ENCODE assay signal across 12 mouse cellular contexts in genomic region chr4:14039513-14040072, GRCm38 (mm10).
DNase-seq lines count a peak whose midpoint lies in the region; ATAC-seq and TF ChIP-seq lines count a peak whose summit lies in the region.
"Had no signal": no experiment of that assay in that cellular context is flagged by ENCODE, and none has a peak within 500 bp of the region (broad histone marks: within the 10 kb centered on the region; RNA-seq: fewer than 3 reads in every experiment).

No protein-coding gene starts in this region.

- no peaks in the 10 kb centered on the region for H3K79me2 ChIP-seq in heart, adult 2 months (replicated peaks; ENCODE audit: control insufficient read depth, insufficient read depth, low read length)

- H3K4me1 ChIP-seq in forebrain, postnatal 0 days (ENCODE audit: insufficient read depth), result no peaks in the 10 kb centered on the region
- H3K4me1 ChIP-seq in heart, adult 2 months (ENCODE audit: control insufficient read depth, insufficient read depth, low read length), result no peaks in the 10 kb centered on the region
- H3K4me1 ChIP-seq: limb, embryonic 12.5 days had no signal

- no peak for TF ChIP-seq POLR2A in heart, adult 2 months (IDR thresholded peaks at IDR 0.05; ENCODE audit: insufficient read depth, low read depth, low read length)

- TF ChIP-seq EP300 in heart, adult 2 months (IDR thresholded peaks at IDR 0.05; ENCODE audit: insufficient read depth, low read depth, low read length), result no peak

- H3K27me3 ChIP-seq in forebrain, postnatal 0 days (ENCODE audit: insufficient read depth, low read length), result no peaks in the 10 kb centered on the region
- no peaks in the 10 kb centered on the region for H3K27me3 ChIP-seq in heart, adult 2 months (ENCODE audit: control insufficient read depth, insufficient read depth, low read length)
- H3K27me3 ChIP-seq: limb, embryonic 12.5 days had no signal

- ATAC-seq in forebrain, postnatal 0 days, result peak; percentile 98

- no peak overlapping the region for H3K4me3 ChIP-seq in forebrain, postnatal 0 days (ENCODE audit: low read depth, low read length)
- no peak overlapping the region for H3K4me3 ChIP-seq in left cerebral cortex, adult 2 months
- H3K4me3 ChIP-seq in heart, adult 2 months, result no peak overlapping the region
- H3K4me3 ChIP-seq: limb, embryonic 12.5 days had no signal

- 20% methylated on average over 7 of the region's 7 CpGs for WGBS in forebrain, postnatal 0 days
- WGBS in heart, adult 2 months, result 75% methylated on average over 7 of the region's 7 CpGs

- H3K9ac ChIP-seq in forebrain, postnatal 0 days, result no peak overlapping the region
- H3K9ac ChIP-seq in heart, adult 2 months (ENCODE audit: low read depth, low read length), result no peak overlapping the region
- H3K9ac ChIP-seq: limb, embryonic 12.5 days had no signal

- intact Hi-C loops in left cerebral cortex, adult 2 months (cut with DNase I), result loop anchor here (2.0 kb wide), 1 partner anchor 15 kb away; no protein-coding TSS in a partner anchor
- intact Hi-C loops in heart, adult 2 months (cut with DNase I), result no loop called here

- H3K36me3 ChIP-seq in forebrain, postnatal 0 days (ENCODE audit: insufficient read depth), result no peaks in the 10 kb centered on the region
- no peaks in the 10 kb centered on the region for H3K36me3 ChIP-seq in heart, adult 2 months (ENCODE audit: control insufficient read depth, insufficient read depth, low read length)
- H3K36me3 ChIP-seq: limb, embryonic 12.5 days had no signal

- DNase-seq in retina, postnatal 1 day, result peak; percentile 30
- DNase-seq in retina, embryonic 14.5 days (ENCODE audit: low spot score), result no peak
- peak; percentile 85 for DNase-seq in forebrain, postnatal 0 days
- peak; percentile 24 to 30 for DNase-seq in left cerebral cortex, adult 2 months (ENCODE audit: extremely low spot score in 1 of 2, low spot score in 2 of 2)
- peak; percentile 39 for DNase-seq in telencephalon, adult 2 months (ENCODE audit: low read depth, low spot score)
- DNase-seq in kidney, adult 9 months, result no peak
- DNase-seq in heart, adult 2 months, result no peak
- no peak for DNase-seq in gastrocnemius, postnatal 10 days
- DNase-seq: adrenal gland, postnatal 14 days; heart, postnatal 36 days; thymus, adult 2 months had no signal

- no peak overlapping the region for H3K27ac ChIP-seq in forebrain, postnatal 0 days (ENCODE audit: low read depth, low read length)
- no peak overlapping the region for H3K27ac ChIP-seq in left cerebral cortex, adult 2 months
- H3K27ac ChIP-seq in heart, adult 2 months, result no peak overlapping the region
- H3K27ac ChIP-seq: limb, embryonic 12.5 days had no signal

- TF ChIP-seq CTCF in forebrain, postnatal 0 days (IDR thresholded peaks at IDR 0.05; ENCODE audit: low read depth), result no peak
- no peak for TF ChIP-seq CTCF in left cerebral cortex, adult 2 months (IDR thresholded peaks at IDR 0.05)
- no peak for TF ChIP-seq CTCF in heart, adult 2 months (IDR thresholded peaks at IDR 0.05)

- no peak overlapping the region for H3K4me2 ChIP-seq in forebrain, postnatal 0 days (ENCODE audit: low read depth)
- H3K4me2 ChIP-seq: limb, embryonic 12.5 days had no signal

- H3K9me3 ChIP-seq in forebrain, postnatal 0 days (ENCODE audit: low read length), result no peaks in the 10 kb centered on the region

Comparison
In these comparisons a context has a peak if more than half of its experiments do, and no peak if none do; other contexts are left out.
1. DNase-seq: peak in retina, postnatal 1 day (single experiment), forebrain, postnatal 0 days (single experiment), left cerebral cortex, adult 2 months (2 of 2) and telencephalon, adult 2 months (single experiment); none in retina, embryonic 14.5 days (single experiment), kidney, adult 9 months (single experiment), heart, adult 2 months (0 of 2) and gastrocnemius, postnatal 10 days (single experiment).